Mouse (Mus musculus) heart, embryonic 10.5 days (tissue): ENCODE results near the gene Gm21083. TPM values are rescaled to one million over a fixed set of nuclear protein-coding genes. Genes with fewer than 3 reads are reported as not detected.
"Not testable (repeated sequence)": the region's sequence is repeated elsewhere in the genome, so short reads cannot be mapped to it uniquely, and the experiment has no call there.

ENCODE experiments used
- DNase-seq: peaks from one replicate; pipeline ENCODE4 v3.0.0-alpha.2; 2017; ENCODE audit warnings: low spot score
- H3K27ac ChIP-seq: fragments of 300-500 bp; sonication (generic); 2 replicates; pipeline ENCODE4 v1.5.1; 2016; ENCODE audit warnings: mild to moderate bottlenecking
- H3K27me3 ChIP-seq: fragments of 300-500 bp; sonication (generic); 2 replicates; pipeline ENCODE4 v1.6.1; 2016; ENCODE audit warnings: mild to moderate bottlenecking; ENCODE audit not compliant: poor library complexity, insufficient read depth, severe bottlenecking
- H3K36me3 ChIP-seq: fragments of 300-500 bp; sonication (generic); 2 replicates; pipeline ENCODE4 v1.6.1; 2016; ENCODE audit warnings: mild to moderate bottlenecking, moderate library complexity
- H3K4me1 ChIP-seq: fragments of 300-500 bp; sonication (generic); 2 replicates; pipeline ENCODE4 v1.6.1; 2016; ENCODE audit warnings: mild to moderate bottlenecking
- H3K4me3 ChIP-seq: fragments of 300-500 bp; sonication (generic); 2 replicates; pipeline ENCODE4 v1.5.1; 2016; ENCODE audit warnings: mild to moderate bottlenecking, moderate library complexity
- H3K9me3 ChIP-seq: fragments of 300-500 bp; sonication (generic); 2 replicates; pipeline ENCODE4 v1.6.1; 2016; ENCODE audit warnings: mild to moderate bottlenecking, moderate library complexity
- WGBS: fragments of 180-500 bp; shearing (Covaris S2); methylation state at CpG from one replicate; pipeline ENCODE4 v1.1.7; 2016; 5-methylcytosine and 5-hydroxymethylcytosine counted together
- polyA plus RNA-seq: library from polyadenylated mRNA; unstranded; fragments of >200 nt; fragmentation: Nextera tagmentation; extraction: Ambion mirVana; gene quantifications from 2 replicates; pipeline ENCODE4 v1.2.1, GENCODE M21; 2016

Gm21083 gene
- polyA plus RNA-seq, 1 experiment from 2014 or later, result 0.16 TPM

GRCm38 (mm10) chr5:15601481-15601880 lies 24.3 kb downstream of the Gm21083 start:
- WGBS, result 57% methylated on average over 5 of the region's 5 CpGs
- H3K4me1 ChIP-seq, DNase-seq, H3K4me3 ChIP-seq, H3K27me3 ChIP-seq, H3K36me3 ChIP-seq, H3K27ac ChIP-seq: not testable (repeated sequence)
- peaks cover 15% of the 10 kb centered on the region for H3K9me3 ChIP-seq

DNA sequence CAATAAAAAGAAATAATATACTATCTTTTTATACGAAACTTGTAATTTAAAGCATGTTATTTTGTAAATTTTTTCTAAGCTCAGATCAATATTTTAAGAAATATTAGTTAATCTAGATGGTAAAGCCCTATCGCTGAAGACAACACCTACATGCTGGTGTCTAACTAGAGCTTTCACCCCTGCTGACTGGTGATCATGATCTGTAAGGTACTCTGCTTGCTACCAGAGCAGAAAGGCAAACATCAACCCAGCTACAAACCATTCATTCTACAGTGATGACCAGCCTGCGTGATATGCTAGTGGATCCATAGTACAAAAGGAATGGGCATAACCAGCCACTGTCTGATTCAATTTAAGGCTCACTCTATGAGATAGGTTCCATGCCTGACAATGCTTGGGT lies 24.8 kb downstream of the Gm21083 start:
- H3K4me1 ChIP-seq, DNase-seq, H3K27ac ChIP-seq, H3K27me3 ChIP-seq, H3K36me3 ChIP-seq, H3K4me3 ChIP-seq: not testable (repeated sequence)
- 71% methylated on average over 3 of the region's 3 CpGs for WGBS
- H3K9me3 ChIP-seq, result peaks cover 19% of the 10 kb centered on the region

- 58% methylated on average over 3 of the region's 3 CpGs for WGBS
- not testable (repeated sequence) for H3K27ac ChIP-seq
These were observed 25.4 kb downstream of the Gm21083 start for GRCm38 (mm10) chr5:15602424-15602947.

DNA sequence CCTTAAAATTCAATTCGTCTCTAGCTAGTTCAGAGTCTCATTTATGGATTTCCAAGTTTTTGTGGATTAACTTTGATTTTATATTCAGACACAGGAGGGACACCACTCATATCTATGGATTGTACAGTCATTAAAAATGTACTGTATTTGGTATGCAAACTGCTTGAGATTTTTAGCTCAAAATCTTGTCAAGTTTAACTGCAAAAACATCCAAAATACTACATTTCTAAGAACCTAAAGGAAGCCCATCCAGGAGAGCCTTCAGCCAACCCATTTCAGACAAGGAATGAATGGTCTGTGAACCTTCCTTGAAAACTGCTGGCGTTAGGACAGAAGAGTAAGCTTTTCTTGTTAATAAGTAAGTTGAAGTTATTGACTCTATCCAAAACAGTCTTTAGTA lies 25.9 kb downstream of the Gm21083 start:
- not testable (repeated sequence) for H3K27me3 ChIP-seq, H3K4me1 ChIP-seq, H3K36me3 ChIP-seq, H3K27ac ChIP-seq, H3K4me3 ChIP-seq
- H3K9me3 ChIP-seq, result peaks cover 19% of the 10 kb centered on the region
- 58% methylated on average over 2 of the region's 2 CpGs for WGBS
- DNase-seq, result peak; percentile 56

More at GRCm38 (mm10) chr5:15602424-15602947, 25.4 kb downstream of the Gm21083 start:
- H3K4me3 ChIP-seq, H3K36me3 ChIP-seq, H3K27me3 ChIP-seq, H3K4me1 ChIP-seq: not testable (repeated sequence)
- peaks cover 19% of the 10 kb centered on the region for H3K9me3 ChIP-seq
- DNase-seq, result peak; percentile 82

DNA sequence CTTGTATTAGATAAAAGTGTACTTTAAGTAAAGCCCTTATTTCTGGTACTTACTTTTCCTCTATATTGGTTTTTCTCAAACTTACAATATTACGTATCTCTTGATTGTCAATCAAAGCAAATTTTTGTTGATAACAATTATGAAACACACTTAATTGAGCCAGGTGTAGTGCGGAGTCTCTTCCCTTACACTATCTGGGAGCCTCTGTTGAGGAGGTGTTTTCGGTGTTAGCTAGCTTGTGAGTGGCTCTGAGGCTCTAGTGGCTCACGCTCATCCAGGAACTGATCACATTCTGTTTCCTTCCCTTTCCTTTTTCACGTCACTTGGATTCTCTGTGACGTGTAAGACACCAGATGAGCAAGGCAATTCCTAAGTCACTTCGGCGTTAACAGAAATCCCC lies 26.5 kb downstream of the Gm21083 start:
- H3K36me3 ChIP-seq, H3K4me1 ChIP-seq, H3K27ac ChIP-seq, H3K4me3 ChIP-seq, H3K27me3 ChIP-seq: not testable (repeated sequence)
- peak; percentile 38 for DNase-seq
- WGBS, result 65% methylated on average over 8 of the region's 8 CpGs
- H3K9me3 ChIP-seq, result peaks cover 17% of the 10 kb centered on the region

GRCm38 (mm10) chr5:15606677-15607076 lies 29.5 kb downstream of the Gm21083 start:
- not testable (repeated sequence) for H3K36me3 ChIP-seq, H3K4me1 ChIP-seq, DNase-seq, H3K27ac ChIP-seq, H3K4me3 ChIP-seq, H3K27me3 ChIP-seq
- peaks cover 11% of the 10 kb centered on the region for H3K9me3 ChIP-seq
- 61% methylated on average over 6 of the region's 6 CpGs for WGBS

- H3K36me3 ChIP-seq, H3K27me3 ChIP-seq, H3K9me3 ChIP-seq, H3K4me3 ChIP-seq, H3K27ac ChIP-seq, DNase-seq, H3K4me1 ChIP-seq: not testable (repeated sequence)
- WGBS, result 10% methylated on average over 1 of the region's 1 CpGs
These were observed 33.6 kb downstream of the Gm21083 start for GRCm38 (mm10) chr5:15610695-15611094.

- not testable (repeated sequence) for H3K27me3 ChIP-seq, DNase-seq, H3K4me1 ChIP-seq, H3K36me3 ChIP-seq, H3K9me3 ChIP-seq, H3K27ac ChIP-seq, H3K4me3 ChIP-seq
- 71% methylated on average over 3 of the region's 3 CpGs for WGBS
These were observed 39.1 kb downstream of the Gm21083 start for GRCm38 (mm10) chr5:15616195-15616594.

GRCm38 (mm10) chr5:15618764-15619163 lies 41.6 kb downstream of the Gm21083 start, which contains the start of gene Speer4d:
Gene Speer4d, plus strand, starts transcription at chr5:15619064.
- H3K4me3 ChIP-seq, DNase-seq: not testable (repeated sequence)
- 60% methylated on average over 1 of the region's 1 CpGs for WGBS

DNA sequence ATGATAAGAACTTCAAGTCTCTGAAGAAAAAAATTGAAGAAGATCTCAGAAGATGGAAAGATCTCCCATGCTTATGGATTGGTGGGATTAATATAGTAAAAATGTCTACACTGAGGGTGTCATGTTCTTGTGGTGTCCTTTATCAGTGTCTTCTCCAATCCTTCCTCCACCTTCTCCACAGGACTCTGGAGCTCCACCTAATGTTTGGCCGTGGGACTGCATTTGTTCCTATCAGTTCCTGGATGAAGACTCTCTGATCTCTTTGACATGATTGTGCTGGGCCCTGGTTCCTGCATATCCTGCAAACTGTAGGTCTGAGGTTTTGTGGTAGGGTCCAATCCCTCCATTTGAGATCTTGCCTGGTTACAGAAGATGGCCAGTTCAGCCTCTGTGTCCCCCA lies 51.0 kb downstream of the Gm21083 start:
- H3K4me1 ChIP-seq, result not testable (repeated sequence)

More at GRCm38 (mm10) chr5:15618764-15619163, 41.6 kb downstream of the Gm21083 start, which contains the start of gene Speer4d:
- not testable (repeated sequence) for H3K4me1 ChIP-seq, H3K9me3 ChIP-seq, H3K36me3 ChIP-seq, H3K27me3 ChIP-seq, H3K27ac ChIP-seq

GRCm38 (mm10) chr5:15630068-15630467 lies 52.9 kb downstream of the Gm21083 start:
- H3K4me1 ChIP-seq, result not testable (repeated sequence)

More for the DNA sequence above, 51.0 kb downstream of the Gm21083 start:
- not testable (repeated sequence) for H3K4me3 ChIP-seq, H3K9me3 ChIP-seq, H3K27me3 ChIP-seq, DNase-seq, H3K27ac ChIP-seq, H3K36me3 ChIP-seq
- WGBS, result 21% methylated on average over 1 of the region's 1 CpGs

More at GRCm38 (mm10) chr5:15630068-15630467, 52.9 kb downstream of the Gm21083 start:
- H3K4me3 ChIP-seq, H3K27me3 ChIP-seq, H3K9me3 ChIP-seq, H3K27ac ChIP-seq, H3K36me3 ChIP-seq, DNase-seq: not testable (repeated sequence)
- 28% methylated on average over 5 of the region's 5 CpGs for WGBS

Other genes with a start within 250 kb of the Gm21083 start
- gene Gm21149, start 100.8 kb upstream of the Gm21083 start, polyA plus RNA-seq, result 0.21 and 0.25 TPM in 2 replicates
- 0.30 TPM in 1 of 2 replicates, not detected in the other for gene Gm21190, start 48.1 kb upstream of the Gm21083 start, polyA plus RNA-seq
- gene Speer4d, start 41.7 kb downstream of the Gm21083 start, polyA plus RNA-seq, result not detected in 2 replicates
- not detected in 2 replicates for gene 4930572O03Rik, start 79.7 kb downstream of the Gm21083 start, polyA plus RNA-seq
- not detected in 2 replicates for gene Speer4c, start 136.9 kb downstream of the Gm21083 start, polyA plus RNA-seq